Mouse (Mus musculus): ENCODE data around the gene Snd1.

The Snd1 gene

GRCm38 (mm10) chr6:28877945-28878666 is 403.2 kb downstream of the Snd1 start:
- peak in 1 of 2 experiments; percentile 5 for DNase-seq

GRCm38 (mm10) chr6:28879315-28879714 is 404.4 kb downstream of the Snd1 start:
- DNase-seq = no peak

- DNase-seq = no peak
These were observed 406.0 kb downstream of the Snd1 start for GRCm38 (mm10) chr6:28880909-28881308.

GRCm38 (mm10) chr6:28883518-28883917 is 408.6 kb downstream of the Snd1 start:
- no peak for DNase-seq

GRCm38 (mm10) chr6:28886724-28887440 is 411.9 kb downstream of the Snd1 start:
- no peak for DNase-seq

GRCm38 (mm10) chr6:28890426-28890825 is 415.5 kb downstream of the Snd1 start:
- no peak for DNase-seq

GRCm38 (mm10) chr6:28891480-28891879 is 416.5 kb downstream of the Snd1 start:
- DNase-seq = no peak

- DNase-seq = no peak
These were observed 420.1 kb downstream of the Snd1 start for GRCm38 (mm10) chr6:28895004-28895515.

GRCm38 (mm10) chr6:28895726-28896125 is 420.8 kb downstream of the Snd1 start:
- DNase-seq = no peak

DNA sequence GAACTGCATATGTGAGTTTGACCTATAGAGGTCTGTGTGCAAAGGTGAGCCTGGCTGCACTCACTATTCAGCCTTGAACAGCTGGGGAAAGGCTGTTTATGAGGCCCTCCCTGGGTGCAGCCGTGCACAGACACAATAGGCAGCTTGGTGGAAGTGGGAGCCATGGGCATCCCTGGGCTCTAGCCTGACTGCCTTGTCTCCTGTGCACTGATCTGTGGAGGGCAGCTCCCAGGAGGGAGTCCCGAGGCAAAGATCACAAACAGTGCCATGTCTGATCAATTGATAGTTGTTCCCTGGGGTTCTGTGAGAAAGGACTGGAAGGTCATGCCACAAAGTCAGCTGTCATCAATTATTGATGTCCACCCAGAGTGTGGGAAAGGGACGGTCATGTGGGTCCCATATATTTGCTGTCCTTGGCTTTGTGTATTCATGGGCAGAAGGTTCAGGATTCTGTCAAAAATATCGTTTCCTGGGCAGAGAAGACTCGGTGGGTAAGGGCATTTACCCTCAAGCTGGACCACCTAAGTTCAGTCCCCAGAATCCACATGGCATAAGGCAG is 421.9 kb downstream of the Snd1 start:
- DNase-seq = no peak

DNA sequence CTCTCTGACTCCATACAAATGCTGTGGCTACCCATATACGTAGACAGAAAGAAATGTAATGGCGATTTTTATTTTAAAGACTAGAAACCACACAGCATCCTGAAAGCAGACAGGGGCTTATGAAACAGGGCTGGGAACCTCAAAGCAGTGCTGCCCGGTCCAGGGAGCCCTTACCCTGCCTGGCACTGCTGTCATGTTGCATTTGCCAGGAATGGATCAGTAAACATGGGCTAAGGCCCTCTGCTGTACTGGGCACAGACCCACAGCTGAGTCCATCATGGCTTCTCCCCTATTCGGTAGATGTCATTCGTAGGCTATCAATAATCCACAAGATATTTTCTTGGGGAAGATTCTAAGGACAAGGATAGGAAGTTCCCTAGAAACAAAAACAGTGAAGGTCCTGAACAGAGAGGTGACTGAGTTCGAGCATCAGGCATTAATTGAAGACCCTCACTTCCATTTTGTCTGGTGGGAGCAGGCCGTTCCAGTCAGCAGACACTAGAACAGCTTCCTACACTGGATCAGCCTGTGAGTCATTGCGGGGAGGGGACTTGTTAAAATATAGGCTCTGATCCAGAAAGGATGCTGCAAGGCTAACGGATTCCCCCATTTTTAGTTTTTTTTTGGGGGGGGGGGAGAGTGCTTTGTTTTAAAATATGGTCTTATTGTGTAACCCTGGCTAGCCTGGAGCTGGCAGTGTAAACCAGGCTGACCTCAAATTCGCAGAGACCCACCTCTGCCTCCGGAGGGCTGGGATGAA is 422.6 kb downstream of the Snd1 start:
- no peak for DNase-seq

DNA sequence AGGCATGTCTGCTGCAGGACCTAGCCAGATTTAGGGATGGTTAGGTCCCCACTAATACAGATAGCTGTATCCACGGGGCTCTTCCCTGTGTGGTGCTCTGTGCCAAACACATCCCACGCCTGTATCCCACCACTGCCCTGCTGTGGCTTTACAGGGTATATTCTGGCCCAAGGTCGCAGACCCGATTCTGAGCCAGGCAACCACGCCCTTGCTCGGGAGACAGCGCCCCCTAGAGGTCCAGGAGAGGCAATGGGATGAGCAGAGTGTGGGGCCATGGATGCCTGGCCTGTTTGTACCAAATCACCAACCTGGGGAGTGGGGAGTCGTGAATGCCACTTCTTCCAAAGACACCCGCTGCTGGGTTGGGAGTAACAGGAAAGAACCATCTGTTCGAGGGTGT is 423.9 kb downstream of the Snd1 start:
- peak in 1 of 2 experiments; percentile 13 for DNase-seq

DNA sequence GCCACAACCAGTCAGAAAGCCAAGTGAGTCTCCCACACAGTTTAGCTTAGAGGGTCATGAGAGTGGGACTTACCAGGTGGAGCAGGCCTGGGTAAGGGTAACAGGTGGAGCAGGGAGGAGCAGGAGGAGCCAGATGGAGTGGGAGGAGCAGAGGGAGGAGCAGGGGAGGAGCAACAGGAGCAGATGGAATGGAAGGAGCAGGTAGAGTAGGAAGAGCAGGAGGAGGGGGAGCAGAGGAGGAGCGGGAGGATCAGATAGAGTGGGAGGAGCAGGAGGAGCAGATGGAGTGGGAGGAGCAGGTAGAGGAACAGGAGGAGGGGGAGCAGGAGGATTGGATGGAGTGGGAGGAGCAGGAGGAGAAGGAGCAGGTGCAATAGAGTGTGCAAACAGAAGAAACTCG is 427.6 kb downstream of the Snd1 start:
- DNase-seq = no peak

GRCm38 (mm10) chr6:28904417-28904816 is 429.5 kb downstream of the Snd1 start:
- no peak for DNase-seq

DNA sequence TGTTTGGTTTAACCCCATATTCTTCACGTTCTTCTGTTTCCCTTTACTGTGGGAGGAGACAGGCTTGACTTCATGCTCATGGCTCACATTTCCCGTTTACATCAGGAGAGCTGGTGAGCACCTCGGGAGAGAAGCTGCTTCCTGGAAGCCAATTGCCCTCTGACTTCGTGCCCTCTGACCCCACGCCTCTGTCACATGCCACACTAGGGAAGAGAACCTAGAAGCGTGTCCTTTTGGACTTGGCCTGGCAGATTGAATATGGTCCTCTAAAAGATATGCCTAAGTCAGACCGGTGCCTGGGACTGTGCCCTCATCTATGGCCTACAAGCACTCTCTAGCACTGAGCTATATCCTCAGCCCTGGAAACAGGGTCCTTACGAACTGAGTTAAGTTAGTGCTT is 430.4 kb downstream of the Snd1 start:
- no peak for DNase-seq

DNA sequence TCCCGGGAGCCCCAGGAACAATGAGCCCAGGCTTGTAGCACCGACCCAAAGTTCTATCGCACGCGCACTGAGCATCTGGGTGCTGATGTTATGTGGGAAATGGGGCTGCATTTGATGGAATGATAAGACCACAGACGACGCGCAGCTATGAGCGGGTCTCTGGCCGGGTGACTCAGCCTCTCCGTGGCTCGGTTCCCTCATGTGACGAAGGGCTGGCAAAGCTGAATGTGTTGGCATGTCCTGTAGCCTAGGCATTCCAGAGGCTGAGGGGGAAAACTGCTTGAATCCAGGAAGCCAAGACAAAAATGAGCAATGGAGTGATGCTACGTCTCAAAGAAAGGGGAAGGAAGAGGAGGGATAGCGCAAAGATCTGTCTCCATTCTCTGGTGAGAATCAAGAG is 434.9 kb downstream of the Snd1 start:
- DNase-seq = no peak

DNA sequence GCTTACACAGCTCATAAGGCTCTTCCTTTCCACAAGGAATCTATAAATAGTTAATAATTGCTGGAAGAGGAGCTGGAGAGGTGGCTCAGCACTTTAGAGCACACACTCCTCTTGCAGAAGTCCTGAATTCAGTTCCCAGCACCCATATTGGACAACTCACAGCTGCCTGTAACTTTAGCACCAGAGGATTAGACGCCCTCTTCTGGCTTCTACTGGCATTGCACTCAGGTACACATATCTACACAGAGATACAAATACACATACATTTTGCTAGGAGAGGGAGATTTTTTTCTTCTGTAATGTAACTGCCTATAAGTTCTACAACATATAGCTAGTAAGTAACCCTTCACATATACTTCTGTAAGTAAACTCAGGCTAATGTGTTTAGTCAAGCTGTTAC is 440.0 kb downstream of the Snd1 start:
- DNase-seq = no peak

DNA sequence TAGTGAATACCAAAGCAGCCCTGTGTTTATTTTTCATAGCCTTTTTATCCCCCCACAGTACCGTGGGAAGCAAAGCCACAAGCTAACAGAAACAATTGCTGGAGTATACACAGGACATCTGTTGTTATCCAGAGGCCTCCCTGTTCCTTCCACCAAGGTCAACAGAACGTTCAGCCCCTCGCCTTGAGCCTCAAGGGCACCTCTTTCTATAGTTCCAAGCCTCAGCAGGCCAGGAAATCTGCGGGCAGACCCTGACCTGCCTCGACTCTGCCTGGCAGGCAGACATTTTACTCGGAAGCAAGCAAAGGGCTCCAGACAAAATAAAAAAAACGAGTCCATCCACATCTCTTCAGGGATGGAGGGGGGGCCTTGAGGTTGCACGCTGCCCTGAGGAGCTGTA is 441.7 kb downstream of the Snd1 start:
- DNase-seq = no peak

- DNase-seq = no peak
These were observed 444.4 kb downstream of the Snd1 start for GRCm38 (mm10) chr6:28919346-28919745.

- no peak for DNase-seq
These were observed 447.4 kb downstream of the Snd1 start for GRCm38 (mm10) chr6:28922371-28922770.

GRCm38 (mm10) chr6:28923091-28923824 is 448.3 kb downstream of the Snd1 start:
- DNase-seq = no peak

DNA sequence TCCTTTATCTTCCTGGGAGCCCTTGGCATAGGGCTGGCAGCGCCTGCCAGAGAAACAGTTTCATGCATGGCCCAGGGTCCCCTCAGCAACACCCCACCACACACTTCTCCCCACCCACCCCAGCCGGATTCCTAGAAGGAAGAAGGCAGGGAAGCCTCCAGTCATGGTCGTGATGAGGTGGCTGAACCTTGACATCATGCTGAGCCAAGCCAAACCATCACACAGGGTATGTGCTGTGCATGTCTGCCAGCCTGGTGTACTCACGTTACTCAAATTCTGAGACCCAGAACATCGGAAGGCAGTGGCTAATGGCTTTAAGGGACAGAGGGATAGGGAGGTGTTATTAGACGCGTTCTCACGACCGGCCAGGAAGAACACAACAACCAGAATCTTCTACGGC is 448.9 kb downstream of the Snd1 start:
- no peak for DNase-seq

All from thymus, adult 18-20 months (tissue).